Mouse (Mus musculus) lung, adult 18-20 months (tissue): ENCODE measurements around the gene Slc38a6.

ENCODE experiments used
- DNase-seq, 2 experiments: peaks; one replicate each; pipeline ENCODE4 v3.0.0; 2022; ENCODE audit warnings: mixed read lengths in 2 of 2

Gene Slc38a6

GRCm38 (mm10) chr12:73358640-73359039 lies 72.1 kb downstream of the Slc38a6 start:
- no peak for DNase-seq

- no peak for DNase-seq
Observed at GRCm38 (mm10) chr12:73359520-73359919, 72.9 kb downstream of the Slc38a6 start.

- DNase-seq: no peak
Observed at GRCm38 (mm10) chr12:73361201-73361600, 74.6 kb downstream of the Slc38a6 start.

GRCm38 (mm10) chr12:73363401-73363800 lies 76.8 kb downstream of the Slc38a6 start:
- DNase-seq: no peak

GRCm38 (mm10) chr12:73363956-73364355 lies 77.4 kb downstream of the Slc38a6 start:
- DNase-seq: no peak

- no peak for DNase-seq
Observed at GRCm38 (mm10) chr12:73366581-73366980, 80.0 kb downstream of the Slc38a6 start.

- DNase-seq: no peak
Observed at GRCm38 (mm10) chr12:73367460-73368079, 81.0 kb downstream of the Slc38a6 start.

GRCm38 (mm10) chr12:73368868-73369608 lies 82.5 kb downstream of the Slc38a6 start:
- DNase-seq: peak in 1 of 2 experiments; percentile 24

- no peak for DNase-seq
Observed at GRCm38 (mm10) chr12:73370367-73370944, 83.9 kb downstream of the Slc38a6 start.

GRCm38 (mm10) chr12:73371132-73371531 lies 84.6 kb downstream of the Slc38a6 start:
- DNase-seq: no peak

- no peak for DNase-seq
Observed at GRCm38 (mm10) chr12:73378026-73378425, 91.4 kb downstream of the Slc38a6 start.

GRCm38 (mm10) chr12:73378724-73379355 lies 92.3 kb downstream of the Slc38a6 start:
- DNase-seq: no peak

GRCm38 (mm10) chr12:73380686-73381360 lies 94.2 kb downstream of the Slc38a6 start:
- no peak for DNase-seq

GRCm38 (mm10) chr12:73381452-73381851 lies 94.9 kb downstream of the Slc38a6 start:
- DNase-seq: no peak

GRCm38 (mm10) chr12:73382290-73383178 lies 96.0 kb downstream of the Slc38a6 start:
- peak in 1 of 2 experiments; percentile 24 for DNase-seq

- no peak for DNase-seq
Observed at GRCm38 (mm10) chr12:73383179-73383510, 96.6 kb downstream of the Slc38a6 start.

GRCm38 (mm10) chr12:73383861-73384260 lies 97.3 kb downstream of the Slc38a6 start:
- peak in 1 of 2 experiments; percentile 31 for DNase-seq

GRCm38 (mm10) chr12:73384747-73385146 lies 98.2 kb downstream of the Slc38a6 start:
- DNase-seq: no peak

GRCm38 (mm10) chr12:73392507-73392906 lies 105.9 kb downstream of the Slc38a6 start:
- no peak for DNase-seq

GRCm38 (mm10) chr12:73393018-73393417 lies 106.4 kb downstream of the Slc38a6 start:
- no peak for DNase-seq

- no peak for DNase-seq
Observed at GRCm38 (mm10) chr12:73393881-73394291, 107.3 kb downstream of the Slc38a6 start.

- DNase-seq: no peak
Observed at GRCm38 (mm10) chr12:73394571-73394970, 108.0 kb downstream of the Slc38a6 start.
